Mouse (Mus musculus): ENCODE data around the gene Ldlrap1. TPM values are rescaled to one million over a fixed set of nuclear protein-coding genes. Genes with fewer than 3 reads are reported as not detected.

Gene Ldlrap1
- polyA plus RNA-seq, 1 experiment from 2014 or later: 22.2 TPM

GRCm38 (mm10) chr4:134775234-134775944 lies 7.6 kb upstream of the Ldlrap1 start:
- Histone ChIP-seq H3K4me3 (ENCODE audit: low read depth, low read length) (no peak overlapping the region), H3K9me3 (ENCODE audit: low read depth, low read length) (no peaks in the 10 kb centered on the region), H3K27ac (ENCODE audit: low read depth) (0 out of 2 replicates have a peak overlapping the region, but pooled peaks have one; percentile 24), H3K27me3 (ENCODE audit: insufficient read depth, low read length) (no peaks in the 10 kb centered on the region), H3K4me2 (no peak overlapping the region), H3K4me1 (ENCODE audit: insufficient read depth) (peaks cover 8% of the 10 kb centered on the region; the same call in 1 of the 2 replicates), H3K9ac (no peak overlapping the region), H3K36me3 (ENCODE audit: insufficient read depth) (no peaks in the 10 kb centered on the region)
- DNase-seq (no peak), ATAC-seq (ENCODE audit: insufficient read depth) (peak; percentile 39; the same call in 1 of the 2 replicates)
- TF ChIP-seq CTCF (IDR thresholded peaks at IDR 0.05; ENCODE audit: low read depth): no peak
- 31% methylated on average over 14 of the region's 14 CpGs for WGBS

GRCm38 (mm10) chr4:134774126-134774525 lies 6.3 kb upstream of the Ldlrap1 start:
- H3K27me3 ChIP-seq (ENCODE audit: insufficient read depth, low read length): no peaks in the 10 kb centered on the region
- DNase-seq: no peak
- no peaks in the 10 kb centered on the region for H3K36me3 ChIP-seq (ENCODE audit: insufficient read depth)
- ATAC-seq (ENCODE audit: insufficient read depth): no peak
- H3K4me1 ChIP-seq (ENCODE audit: insufficient read depth): peaks cover 8% of the 10 kb centered on the region; the same call in 1 of the 2 replicates
- H3K4me2 ChIP-seq: no peak overlapping the region
- no peak overlapping the region for H3K27ac ChIP-seq (ENCODE audit: low read depth)
- H3K4me3 ChIP-seq (ENCODE audit: low read depth, low read length): no peak overlapping the region
- no peak overlapping the region for H3K9ac ChIP-seq
- no peaks in the 10 kb centered on the region for H3K9me3 ChIP-seq (ENCODE audit: low read depth, low read length)
- WGBS: 77% methylated on average over 6 of the region's 6 CpGs
- TF ChIP-seq CTCF (IDR thresholded peaks at IDR 0.05; ENCODE audit: low read depth): no peak

GRCm38 (mm10) chr4:134772805-134773674 lies 5.2 kb upstream of the Ldlrap1 start:
- H3K9me3 ChIP-seq (ENCODE audit: low read depth, low read length): no peaks in the 10 kb centered on the region
- H3K27me3 ChIP-seq (ENCODE audit: insufficient read depth, low read length): no peaks in the 10 kb centered on the region
- DNase-seq: no peak
- H3K4me3 ChIP-seq (ENCODE audit: low read depth, low read length): no peak overlapping the region
- peaks cover 8% of the 10 kb centered on the region; the same call in 1 of the 2 replicates for H3K4me1 ChIP-seq (ENCODE audit: insufficient read depth)
- WGBS: 43% methylated on average over 4 of the region's 4 CpGs
- no peaks in the 10 kb centered on the region for H3K36me3 ChIP-seq (ENCODE audit: insufficient read depth)
- no peak for ATAC-seq (ENCODE audit: insufficient read depth)
- no peak for TF ChIP-seq CTCF (IDR thresholded peaks at IDR 0.05; ENCODE audit: low read depth)
- no peak overlapping the region for H3K27ac ChIP-seq (ENCODE audit: low read depth)
- no peak overlapping the region for H3K4me2 ChIP-seq
- no peak overlapping the region for H3K9ac ChIP-seq

- no peak for DNase-seq
- ATAC-seq (ENCODE audit: insufficient read depth): no peak
- Histone ChIP-seq H3K27me3 (ENCODE audit: insufficient read depth, low read length) (no peaks in the 10 kb centered on the region), H3K27ac (ENCODE audit: low read depth) (no peak overlapping the region), H3K9ac (no peak overlapping the region), H3K36me3 (ENCODE audit: insufficient read depth) (no peaks in the 10 kb centered on the region), H3K4me3 (ENCODE audit: low read depth, low read length) (no peak overlapping the region), H3K9me3 (ENCODE audit: low read depth, low read length) (no peaks in the 10 kb centered on the region), H3K4me1 (ENCODE audit: insufficient read depth) (peaks cover 15% of the 10 kb centered on the region), H3K4me2 (no peak overlapping the region)
- no peak for TF ChIP-seq CTCF (IDR thresholded peaks at IDR 0.05; ENCODE audit: low read depth)
- 63% methylated on average over 7 of the region's 7 CpGs for WGBS
These were observed 2.1 kb upstream of the Ldlrap1 start for GRCm38 (mm10) chr4:134769891-134770290.

GRCm38 (mm10) chr4:134769081-134769811 lies 1.4 kb upstream of the Ldlrap1 start:
- Histone ChIP-seq H3K36me3 (ENCODE audit: insufficient read depth) (no peaks in the 10 kb centered on the region), H3K4me1 (ENCODE audit: insufficient read depth) (peaks cover 22% of the 10 kb centered on the region), H3K4me3 (ENCODE audit: low read depth, low read length) (no peak overlapping the region), H3K27ac (ENCODE audit: low read depth) (no peak overlapping the region), H3K9me3 (ENCODE audit: low read depth, low read length) (no peaks in the 10 kb centered on the region), H3K4me2 (no peak overlapping the region), H3K27me3 (ENCODE audit: insufficient read depth, low read length) (no peaks in the 10 kb centered on the region), H3K9ac (no peak overlapping the region)
- no peak for TF ChIP-seq CTCF (IDR thresholded peaks at IDR 0.05; ENCODE audit: low read depth)
- ATAC-seq (ENCODE audit: insufficient read depth) (no peak), DNase-seq (no peak)
- 56% methylated on average over 7 of the region's 7 CpGs for whole genome bisulfite sequencing

- ATAC-seq (ENCODE audit: insufficient read depth): no peak; the same call in 1 of the 2 replicates
- peaks cover 26% of the 10 kb centered on the region for H3K4me1 ChIP-seq (ENCODE audit: insufficient read depth)
- no peak for TF ChIP-seq CTCF (IDR thresholded peaks at IDR 0.05; ENCODE audit: low read depth)
- H3K36me3 ChIP-seq (ENCODE audit: insufficient read depth): no peaks in the 10 kb centered on the region
- no peak overlapping the region for H3K27ac ChIP-seq (ENCODE audit: low read depth)
- peak overlapping the region; percentile 74 for H3K4me3 ChIP-seq (ENCODE audit: low read depth, low read length)
- no peak for DNase-seq
- H3K27me3 ChIP-seq (ENCODE audit: insufficient read depth, low read length): no peaks in the 10 kb centered on the region
- no peaks in the 10 kb centered on the region for H3K9me3 ChIP-seq (ENCODE audit: low read depth, low read length)
- 10% methylated on average over 21 of the region's 21 CpGs for WGBS
- peak overlapping the region; percentile 77 for H3K9ac ChIP-seq
- peak overlapping the region; percentile 95 for H3K4me2 ChIP-seq
These were observed 533 bp upstream of the Ldlrap1 start for GRCm38 (mm10) chr4:134768226-134768888.

Data from lung, embryonic 14.5 days (tissue).